Mouse (Mus musculus): ENCODE results near the gene Tns4.

GRCm38 (mm10) chr11:99089077-99089601, at the start of gene Tns4:
- TF ChIP-seq CTCF (IDR thresholded peaks at IDR 0.05 in 2 of 3, conservative IDR thresholded peaks at IDR 0.05 in 1 of 3; ENCODE audit: control insufficient read depth in 1 of 3, insufficient read depth in 1 of 3, low read depth in 2 of 3, low read length in 3 of 3, poor library complexity in 1 of 3, severe bottlenecking in 1 of 3) (no peak), POLR2A (IDR thresholded peaks at IDR 0.05; ENCODE audit: control insufficient read depth in 1 of 2, insufficient read depth in 1 of 2, low read depth in 1 of 2, low read length in 2 of 2, poor library complexity in 1 of 2) (no peak), NELFE (IDR thresholded peaks at IDR 0.05; ENCODE audit: low read depth, low read length) (no peak), CHD1 (IDR thresholded peaks at IDR 0.05; ENCODE audit: low read depth, low read length) (no peak)
